Mouse (Mus musculus): Measurements from ENCODE around the gene Cpsf3. TPM values are rescaled to one million over a fixed set of nuclear protein-coding genes. Genes with fewer than 3 reads are reported as not detected.
A peak's percentile ranks its signal among the peaks of the same experiment; 100 is the strongest.

Cpsf3 gene
- 78.3 and 91.3 TPM in 2 replicates for total RNA-seq (2017)

GRCm38 (mm10) chr12:21284761-21285441, at the start of gene Cpsf3:
Cpsf3 (plus strand) TSS chr12:21285391.
- no peak for ATAC-seq (replicated peaks; ENCODE audit: low read depth, poor library complexity, severe bottlenecking)

GRCm38 (mm10) chr12:21241965-21242364, 43.2 kb upstream of the Cpsf3 start:
- no peak for ATAC-seq (replicated peaks; ENCODE audit: low read depth, poor library complexity, severe bottlenecking)

- ATAC-seq (replicated peaks; ENCODE audit: low read depth, poor library complexity, severe bottlenecking) = no peak
Measured at GRCm38 (mm10) chr12:21244375-21244960, 40.7 kb upstream of the Cpsf3 start.

- ATAC-seq (replicated peaks; ENCODE audit: low read depth, poor library complexity, severe bottlenecking) = no peak
Measured at GRCm38 (mm10) chr12:21247711-21248392, 37.3 kb upstream of the Cpsf3 start.

GRCm38 (mm10) chr12:21260494-21261256, 24.5 kb upstream of the Cpsf3 start:
- peak; percentile 94 for ATAC-seq (replicated peaks; ENCODE audit: low read depth, poor library complexity, severe bottlenecking)

- no peak for ATAC-seq (replicated peaks; ENCODE audit: low read depth, poor library complexity, severe bottlenecking)
Measured at GRCm38 (mm10) chr12:21261521-21261920, 23.7 kb upstream of the Cpsf3 start.

GRCm38 (mm10) chr12:21263256-21263655, 21.9 kb upstream of the Cpsf3 start:
- no peak for ATAC-seq (replicated peaks; ENCODE audit: low read depth, poor library complexity, severe bottlenecking)

GRCm38 (mm10) chr12:21264241-21264640, 20.9 kb upstream of the Cpsf3 start:
- ATAC-seq (replicated peaks; ENCODE audit: low read depth, poor library complexity, severe bottlenecking) = no peak

- no peak for ATAC-seq (replicated peaks; ENCODE audit: low read depth, poor library complexity, severe bottlenecking)
Measured at GRCm38 (mm10) chr12:21264970-21265369, 20.2 kb upstream of the Cpsf3 start.

GRCm38 (mm10) chr12:21265501-21265900, 19.7 kb upstream of the Cpsf3 start:
- ATAC-seq (replicated peaks; ENCODE audit: low read depth, poor library complexity, severe bottlenecking) = no peak

GRCm38 (mm10) chr12:21265946-21266783, 19.0 kb upstream of the Cpsf3 start:
- peak; percentile 96 for ATAC-seq (replicated peaks; ENCODE audit: low read depth, poor library complexity, severe bottlenecking)

GRCm38 (mm10) chr12:21266784-21267098, 18.4 kb upstream of the Cpsf3 start:
- ATAC-seq (replicated peaks; ENCODE audit: low read depth, poor library complexity, severe bottlenecking) = no peak

GRCm38 (mm10) chr12:21268083-21268616, 17.0 kb upstream of the Cpsf3 start:
- no peak for ATAC-seq (replicated peaks; ENCODE audit: low read depth, poor library complexity, severe bottlenecking)

- ATAC-seq (replicated peaks; ENCODE audit: low read depth, poor library complexity, severe bottlenecking) = no peak
Measured at GRCm38 (mm10) chr12:21274446-21274845, 10.7 kb upstream of the Cpsf3 start.

- ATAC-seq (replicated peaks; ENCODE audit: low read depth, poor library complexity, severe bottlenecking) = no peak
Measured at GRCm38 (mm10) chr12:21277352-21277864, 7.8 kb upstream of the Cpsf3 start.

GRCm38 (mm10) chr12:21285508-21286242, 484 bp downstream of the Cpsf3 start:
- peak; percentile 42 for ATAC-seq (replicated peaks; ENCODE audit: low read depth, poor library complexity, severe bottlenecking)

GRCm38 (mm10) chr12:21286243-21286622, 1.0 kb downstream of the Cpsf3 start, which contains the start of gene Itgb1bp1:
Itgb1bp1 (minus strand) TSS chr12:21286284.
- peak; percentile 89 for ATAC-seq (replicated peaks; ENCODE audit: low read depth, poor library complexity, severe bottlenecking)

GRCm38 (mm10) chr12:21286712-21287650, 1.8 kb downstream of the Cpsf3 start:
- ATAC-seq (replicated peaks; ENCODE audit: low read depth, poor library complexity, severe bottlenecking) = peak; percentile 61

All from common myeloid progenitor, adult 5-6 weeks (primary cell).